Mouse (Mus musculus) hindbrain, embryonic 13.5 days (tissue): ENCODE measurements at regions not wholly inside any gene's neighbourhood (a gene's known extent, or its start where the extent isn't known, plus 50 kb on each side); places are given as distances from the start of the nearest gene placed in this dataset.
A peak's percentile ranks its signal among the peaks of the same experiment; 100 is the strongest.

ENCODE experiments used
- ATAC-seq: fragments of 200-750 bp; cut with Nextera tagmentation; 2 replicates; pipeline ENCODE4 v1.8.0; 2017; ENCODE audit warnings: moderate TSS enrichment; ENCODE audit not compliant: low FRiP score
- H3K27ac ChIP-seq: fragments of 300-500 bp; sonication (generic); 2 replicates; pipeline ENCODE4 v1.5.1; 2015; ENCODE audit warnings: inconsistent platforms, mild to moderate bottlenecking, moderate library complexity
- H3K27me3 ChIP-seq: fragments of 300-500 bp; sonication (generic); 2 replicates; pipeline ENCODE4 v1.6.1; 2015; ENCODE audit warnings: mild to moderate bottlenecking, inconsistent platforms
- H3K36me3 ChIP-seq: fragments of 300-500 bp; sonication (generic); 2 replicates; pipeline ENCODE4 v1.6.1; 2015; ENCODE audit warnings: mild to moderate bottlenecking, inconsistent platforms
- H3K4me1 ChIP-seq: fragments of 300-500 bp; sonication (generic); replicated peaks from 2 replicates; pipeline ENCODE4 v1.6.1; 2015; ENCODE audit warnings: inconsistent platforms
- H3K4me2 ChIP-seq: fragments of 300-500 bp; sonication (generic); 2 replicates; pipeline ENCODE4 v1.6.1; 2015; ENCODE audit warnings: inconsistent platforms, mild to moderate bottlenecking, moderate library complexity
- H3K4me3 ChIP-seq: fragments of 300-500 bp; sonication (generic); 2 replicates; pipeline ENCODE4 v1.5.1; 2015; ENCODE audit warnings: mild to moderate bottlenecking, inconsistent platforms
- H3K9ac ChIP-seq: fragments of 300-500 bp; sonication (generic); 2 replicates; pipeline ENCODE4 v1.6.1; 2015; ENCODE audit warnings: mild to moderate bottlenecking, inconsistent platforms
- H3K9me3 ChIP-seq: fragments of 300-500 bp; sonication (generic); 2 replicates; pipeline ENCODE4 v1.6.1; 2016; ENCODE audit warnings: inconsistent platforms
- WGBS: fragments of 180-500 bp; shearing (Covaris S2); methylation state at CpG from one replicate; pipeline ENCODE4 v1.1.7; 2015; 5-methylcytosine and 5-hydroxymethylcytosine counted together

DNA sequence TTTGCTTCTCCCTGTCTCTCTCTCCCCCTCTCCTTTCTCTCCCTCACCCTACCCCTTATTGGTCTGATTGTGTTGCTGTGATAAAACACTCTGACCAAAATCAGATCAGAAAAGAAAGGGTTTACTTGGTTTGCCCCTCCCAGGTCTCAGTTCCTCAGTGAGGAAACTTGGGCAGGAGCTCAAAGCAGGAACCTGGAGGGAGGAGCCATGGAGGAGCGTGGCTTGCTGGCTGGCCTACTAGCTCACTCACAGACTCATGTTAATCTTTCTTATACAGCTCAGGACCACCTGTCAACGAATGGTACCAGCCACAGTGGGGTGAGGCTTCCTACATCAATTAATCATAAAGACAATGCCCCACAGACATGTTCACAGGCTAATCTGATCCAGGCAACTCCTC lies 339.4 kb downstream of the Fam49a start:
- Histone ChIP-seq H3K4me3 (no peak overlapping the region), H3K27ac (no peak overlapping the region), H3K27me3 (no peaks in the 10 kb centered on the region), H3K36me3 (no peaks in the 10 kb centered on the region), H3K9ac (no peak overlapping the region), H3K9me3 (no peaks in the 10 kb centered on the region), H3K4me1 (no peaks in the 10 kb centered on the region), H3K4me2 (no peak overlapping the region)
- 32% methylated on average over 2 of the region's 2 CpGs for WGBS
- no peak for ATAC-seq

DNA sequence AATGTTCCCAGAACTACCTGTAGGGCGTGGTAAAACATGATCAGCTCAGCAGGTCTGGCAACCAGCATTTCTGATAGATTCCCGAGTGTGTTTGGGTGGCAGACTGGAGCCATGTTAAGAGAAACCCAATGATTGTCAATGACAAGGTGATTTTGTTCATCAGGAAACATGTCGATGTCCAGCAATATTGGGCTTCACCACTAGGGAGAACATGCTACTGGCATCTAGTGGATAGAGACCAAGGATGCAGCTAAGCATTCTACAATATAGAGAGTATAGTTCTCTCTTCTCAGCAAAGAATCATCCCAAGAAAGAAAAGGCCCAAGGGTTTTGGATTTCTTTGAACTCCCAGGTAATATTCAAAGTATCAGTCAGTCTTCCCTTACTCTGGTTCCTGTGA lies 333.5 kb downstream of the Fam49a start:
- H3K27ac ChIP-seq: no peak overlapping the region
- WGBS: 93% methylated on average over 3 of the region's 3 CpGs
- no peak overlapping the region for H3K4me2 ChIP-seq
- no peaks in the 10 kb centered on the region for H3K36me3 ChIP-seq
- no peaks in the 10 kb centered on the region for H3K9me3 ChIP-seq
- H3K4me3 ChIP-seq: no peak overlapping the region
- no peak for ATAC-seq
- no peak overlapping the region for H3K9ac ChIP-seq
- H3K27me3 ChIP-seq: no peaks in the 10 kb centered on the region
- H3K4me1 ChIP-seq: peaks cover 19% of the 10 kb centered on the region

DNA sequence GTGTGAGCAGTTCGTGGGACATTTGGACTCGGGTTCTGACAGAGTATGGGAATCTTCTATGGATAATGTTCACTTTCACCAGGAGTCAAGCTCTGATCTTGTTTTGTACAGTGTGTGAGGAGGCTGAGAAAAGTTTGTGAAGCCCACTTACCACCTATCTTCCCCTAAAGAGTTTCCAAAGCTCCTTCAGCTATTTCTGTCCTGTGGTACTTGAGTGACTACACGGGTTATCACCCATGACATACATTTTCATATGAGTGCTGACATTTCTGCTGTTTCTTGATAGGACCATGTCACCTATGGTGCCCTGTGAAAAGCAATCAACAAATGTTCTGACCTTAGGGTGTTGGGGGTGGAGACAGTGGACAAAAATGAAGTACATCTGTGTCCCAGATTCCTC lies 332.6 kb downstream of the Fam49a start:
- Histone ChIP-seq H3K4me1 (peaks cover 19% of the 10 kb centered on the region), H3K4me3 (no peak overlapping the region), H3K4me2 (no peak overlapping the region), H3K27ac (no peak overlapping the region), H3K27me3 (no peaks in the 10 kb centered on the region), H3K9ac (no peak overlapping the region), H3K36me3 (no peaks in the 10 kb centered on the region), H3K9me3 (no peaks in the 10 kb centered on the region)
- 97% methylated on average over 3 of the region's 3 CpGs for WGBS
- ATAC-seq: no peak

DNA sequence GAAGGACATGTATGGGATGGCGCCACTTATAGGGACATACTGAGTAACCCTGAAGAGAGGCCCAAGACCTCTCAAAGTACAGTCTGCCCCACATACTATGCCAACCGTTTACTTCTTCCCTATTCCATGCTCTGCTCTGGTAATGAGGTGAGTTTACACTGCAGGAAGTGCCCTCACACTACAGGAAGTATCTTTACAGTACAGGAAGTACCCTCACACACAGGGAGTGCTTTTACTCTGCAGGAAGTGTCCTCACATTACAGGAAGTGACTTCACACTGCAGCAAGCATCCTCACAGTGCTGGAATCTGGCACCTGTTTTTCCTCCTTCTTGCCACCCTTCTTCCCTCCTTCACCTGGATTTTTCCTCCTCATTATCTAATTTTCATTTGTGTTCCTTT lies 331.4 kb downstream of the Fam49a start:
- no peak for ATAC-seq
- H3K27me3 ChIP-seq: no peaks in the 10 kb centered on the region
- H3K4me3 ChIP-seq: no peak overlapping the region
- no peak overlapping the region for H3K27ac ChIP-seq
- no peak overlapping the region for H3K9ac ChIP-seq
- no peaks in the 10 kb centered on the region for H3K36me3 ChIP-seq
- no peak overlapping the region for H3K4me2 ChIP-seq
- H3K4me1 ChIP-seq: peaks cover 19% of the 10 kb centered on the region
- WGBS: 95% methylated on average over 2 of the region's 2 CpGs
- H3K9me3 ChIP-seq: no peaks in the 10 kb centered on the region

DNA sequence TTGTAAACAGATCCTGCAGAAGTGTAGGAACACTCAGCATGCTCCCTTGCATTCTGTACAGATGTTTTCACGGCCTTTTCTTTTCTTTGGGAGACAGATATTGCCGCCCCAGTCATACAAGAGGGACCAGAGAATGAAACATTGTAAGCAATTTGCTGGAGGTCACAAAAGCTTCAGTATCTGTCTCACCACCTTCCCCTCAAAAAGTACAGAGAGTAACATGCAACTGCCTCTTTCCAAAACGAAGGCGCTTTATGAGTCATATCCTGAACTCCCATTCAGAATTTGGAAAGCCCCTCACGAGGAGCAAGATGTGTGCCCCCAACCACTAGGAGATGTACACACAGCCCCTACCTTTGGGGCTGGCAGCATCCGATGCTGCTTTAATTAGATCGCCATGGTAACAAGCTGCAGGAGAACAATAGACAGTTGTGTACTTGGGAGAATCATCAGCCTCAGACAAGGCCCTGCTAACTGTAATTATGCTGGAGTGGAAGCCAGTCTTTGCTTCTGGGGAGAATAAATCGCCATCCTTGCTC lies 328.9 kb downstream of the Fam49a start:
- Histone ChIP-seq H3K4me3 (no peak overlapping the region), H3K36me3 (no peaks in the 10 kb centered on the region), H3K9ac (no peak overlapping the region), H3K4me2 (0 out of 2 replicates have a peak overlapping the region, but pooled peaks have one; percentile 4), H3K27me3 (no peaks in the 10 kb centered on the region), H3K27ac (peak overlapping the region; percentile 88), H3K9me3 (no peaks in the 10 kb centered on the region), H3K4me1 (peaks cover 19% of the 10 kb centered on the region)
- ATAC-seq: peak; percentile 95
- 45% methylated on average over 8 of the region's 8 CpGs for WGBS

DNA sequence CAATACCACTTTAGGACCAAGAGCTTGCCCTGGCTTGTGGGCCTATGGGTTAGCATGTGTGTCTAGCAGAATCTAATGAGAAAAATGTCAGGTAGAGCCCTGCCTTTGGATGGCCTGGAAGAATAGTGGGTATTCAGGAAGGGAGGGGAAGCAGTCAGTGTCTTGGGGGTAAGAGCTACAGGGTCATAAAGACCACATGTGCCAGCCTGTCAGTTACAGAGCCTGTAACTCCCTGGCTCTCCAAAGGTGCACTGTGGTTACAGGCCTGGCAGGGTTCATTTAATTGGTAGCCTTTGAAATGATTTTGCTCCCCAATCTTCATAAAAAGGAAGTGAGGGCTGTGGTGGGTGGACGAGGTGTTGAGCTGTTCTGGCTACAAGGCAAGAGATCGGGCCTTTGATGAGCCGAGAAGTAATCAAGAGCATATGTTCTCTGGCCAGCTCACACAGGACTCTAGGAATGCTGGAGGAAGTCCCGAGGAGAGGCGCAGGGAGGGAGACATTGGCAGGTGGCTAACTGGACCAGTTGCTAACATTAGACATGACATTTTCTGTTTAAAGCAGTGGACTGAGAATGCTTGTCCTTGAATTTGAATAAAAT lies 326.9 kb downstream of the Fam49a start:
- no peak overlapping the region for H3K27ac ChIP-seq
- H3K27me3 ChIP-seq: no peaks in the 10 kb centered on the region
- WGBS: 86% methylated on average over 5 of the region's 5 CpGs
- no peak overlapping the region for H3K9ac ChIP-seq
- ATAC-seq: no peak
- no peaks in the 10 kb centered on the region for H3K36me3 ChIP-seq
- H3K4me3 ChIP-seq: no peak overlapping the region
- no peak overlapping the region for H3K4me2 ChIP-seq
- no peaks in the 10 kb centered on the region for H3K9me3 ChIP-seq
- H3K4me1 ChIP-seq: peaks cover 19% of the 10 kb centered on the region

DNA sequence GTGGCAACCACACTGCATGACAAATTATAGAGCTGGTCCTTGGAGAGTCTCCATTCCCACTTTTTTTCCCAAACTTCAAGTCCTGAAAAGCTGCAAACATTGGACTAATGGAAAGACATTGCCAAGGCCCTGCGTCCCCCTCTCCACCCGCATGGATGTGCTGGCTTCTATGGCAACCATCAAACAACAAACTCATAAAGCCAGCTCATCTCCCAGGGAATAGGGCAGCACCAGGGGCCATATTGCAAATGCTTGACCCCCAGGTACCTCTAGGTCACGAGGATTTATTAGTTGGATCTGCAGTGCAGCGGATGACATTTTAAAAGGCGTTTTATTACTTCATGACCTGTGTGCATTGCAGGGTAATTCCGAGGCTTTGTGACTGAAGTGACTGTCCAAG lies 324.5 kb downstream of the Fam49a start:
- no peaks in the 10 kb centered on the region for H3K36me3 ChIP-seq
- H3K4me1 ChIP-seq: peaks cover 14% of the 10 kb centered on the region
- no peak for ATAC-seq
- no peak overlapping the region for H3K9ac ChIP-seq
- no peak overlapping the region for H3K4me2 ChIP-seq
- H3K27ac ChIP-seq: no peak overlapping the region
- no peaks in the 10 kb centered on the region for H3K9me3 ChIP-seq
- 77% methylated on average over 6 of the region's 6 CpGs for WGBS
- no peak overlapping the region for H3K4me3 ChIP-seq
- H3K27me3 ChIP-seq: no peaks in the 10 kb centered on the region

DNA sequence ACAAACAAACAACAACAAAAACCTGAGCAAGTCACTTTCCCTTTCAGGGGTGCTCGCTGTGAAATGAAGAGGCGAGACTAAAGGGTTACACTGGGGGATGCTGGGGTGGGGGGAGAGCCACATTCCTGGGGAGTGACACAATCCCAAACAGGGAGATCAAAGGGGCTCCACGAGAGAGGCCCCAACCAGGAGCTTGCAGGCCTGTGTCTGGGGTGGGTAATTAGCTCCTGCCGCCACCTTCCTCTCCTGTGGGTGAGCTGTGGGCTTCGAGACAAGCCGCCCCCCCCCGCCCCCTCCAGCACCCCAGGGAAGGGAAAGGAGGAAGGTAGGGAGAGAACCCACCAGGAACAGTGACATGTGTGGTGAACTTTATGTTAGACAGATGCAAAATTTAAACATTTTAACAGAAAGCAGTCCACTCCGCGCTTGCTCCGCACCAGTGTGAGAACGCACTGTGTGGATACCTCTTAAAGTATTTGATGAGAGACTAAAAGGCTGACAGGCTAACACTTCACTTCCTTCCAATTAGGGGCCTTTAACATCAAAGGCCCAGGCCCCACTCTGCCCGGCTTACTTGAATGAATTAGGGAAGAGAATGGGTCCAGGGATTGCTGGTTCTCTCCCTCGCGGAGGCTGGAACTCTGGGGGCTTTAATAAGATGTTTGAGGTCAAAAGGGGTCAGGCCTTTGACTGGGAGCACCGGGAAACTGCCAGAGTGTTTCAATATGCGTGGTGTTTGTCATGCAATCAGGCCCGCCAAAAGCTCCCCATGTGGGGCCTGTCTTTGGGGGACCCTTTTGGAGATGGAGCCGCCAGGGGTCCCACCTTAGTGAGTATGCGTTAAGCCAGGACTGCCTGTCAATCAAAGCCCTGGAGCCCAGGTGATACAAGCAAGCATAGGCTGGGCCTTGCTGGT lies 319.6 kb downstream of the Fam49a start:
- peak; percentile 65 for ATAC-seq
- no peak overlapping the region for H3K4me2 ChIP-seq
- H3K27me3 ChIP-seq: no peaks in the 10 kb centered on the region
- H3K9me3 ChIP-seq: no peaks in the 10 kb centered on the region
- no peak overlapping the region for H3K9ac ChIP-seq
- no peak overlapping the region for H3K4me3 ChIP-seq
- 7% methylated on average over 19 of the region's 19 CpGs for WGBS
- no peak overlapping the region for H3K27ac ChIP-seq
- H3K36me3 ChIP-seq: no peaks in the 10 kb centered on the region
- H3K4me1 ChIP-seq: peaks cover 33% of the 10 kb centered on the region

DNA sequence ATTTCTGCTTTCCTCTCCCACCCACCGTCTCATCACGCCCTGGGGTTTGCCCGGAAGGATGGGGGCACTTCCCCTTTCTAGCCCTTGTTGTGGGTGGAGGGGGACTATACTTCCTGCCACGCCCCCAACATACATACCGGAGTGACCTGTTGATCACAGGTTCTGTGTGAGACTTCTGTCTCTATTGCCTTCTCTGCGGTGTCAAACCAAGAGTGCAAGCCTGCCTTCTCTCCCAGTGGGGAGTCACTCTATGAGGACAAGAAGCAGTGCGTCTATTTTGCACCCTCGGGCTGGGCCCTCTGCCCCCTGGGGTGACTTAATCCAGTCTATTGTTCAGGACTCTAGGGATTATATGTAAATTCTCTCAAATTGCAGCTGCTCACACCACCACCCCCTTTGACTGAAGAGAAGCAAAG lies 318.8 kb downstream of the Fam49a start:
- H3K9ac ChIP-seq: no peak overlapping the region
- 10% methylated on average over 8 of the region's 8 CpGs for whole genome bisulfite sequencing
- H3K36me3 ChIP-seq: no peaks in the 10 kb centered on the region
- no peak overlapping the region for H3K4me2 ChIP-seq
- peaks cover 33% of the 10 kb centered on the region for H3K4me1 ChIP-seq
- H3K27ac ChIP-seq: no peak overlapping the region
- ATAC-seq: no peak
- H3K4me3 ChIP-seq: no peak overlapping the region
- no peaks in the 10 kb centered on the region for H3K9me3 ChIP-seq
- H3K27me3 ChIP-seq: no peaks in the 10 kb centered on the region

DNA sequence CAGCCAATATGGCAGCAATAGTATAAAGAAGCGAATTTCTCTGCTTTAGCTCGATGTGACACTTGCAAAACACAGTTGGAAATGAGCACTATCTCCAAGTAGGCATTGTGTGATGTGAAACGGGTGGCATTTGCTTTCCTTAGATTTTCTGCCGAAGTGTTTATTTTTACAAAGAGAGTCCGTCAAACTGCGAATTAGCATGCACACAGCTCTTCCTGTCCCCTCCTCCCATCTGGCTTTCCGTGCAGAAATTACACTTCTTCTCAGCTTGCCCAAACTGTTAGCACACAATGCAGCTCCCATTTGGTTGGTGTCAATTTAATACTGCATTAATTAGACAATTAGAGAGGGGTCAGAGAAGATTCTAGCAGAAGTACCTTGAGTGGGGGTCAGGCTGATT lies 316.3 kb downstream of the Fam49a start:
- ATAC-seq: no peak
- H3K36me3 ChIP-seq: no peaks in the 10 kb centered on the region
- whole genome bisulfite sequencing: 66% methylated on average over 7 of the region's 7 CpGs
- no peak overlapping the region for H3K4me3 ChIP-seq
- no peak overlapping the region for H3K4me2 ChIP-seq
- peaks cover 33% of the 10 kb centered on the region for H3K4me1 ChIP-seq
- H3K9ac ChIP-seq: no peak overlapping the region
- no peaks in the 10 kb centered on the region for H3K9me3 ChIP-seq
- no peak overlapping the region for H3K27ac ChIP-seq
- no peaks in the 10 kb centered on the region for H3K27me3 ChIP-seq

DNA sequence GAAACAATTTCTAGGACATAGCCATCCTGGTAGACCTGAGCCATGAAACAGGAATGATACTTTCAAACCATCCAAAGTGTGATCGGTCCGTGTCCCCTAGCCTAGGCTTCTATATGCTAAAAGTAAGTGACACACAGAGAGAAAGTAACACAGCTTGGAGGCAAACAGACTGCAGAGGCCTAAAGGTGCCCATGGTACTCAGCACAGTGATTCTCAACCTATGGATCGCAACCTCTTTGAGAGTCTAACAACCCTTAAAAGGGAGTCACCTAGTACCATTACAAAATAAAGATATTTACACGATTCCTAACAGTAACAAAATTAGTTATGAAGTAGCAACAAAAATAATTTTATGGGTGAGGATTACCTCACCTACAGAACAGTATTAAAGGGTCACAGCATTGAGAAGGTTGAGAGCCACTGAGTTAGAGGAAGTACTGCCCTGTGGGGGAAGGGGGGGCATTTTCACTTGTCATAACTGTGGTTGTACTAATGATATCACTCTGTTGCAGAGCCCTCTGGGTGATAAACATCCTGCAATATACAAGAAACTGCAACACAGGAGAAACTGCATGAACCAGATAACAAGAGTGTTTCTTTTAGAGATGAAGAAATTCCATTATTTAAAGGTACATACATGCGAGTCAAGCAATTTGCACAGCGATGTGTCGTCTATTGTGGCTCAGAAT lies 308.8 kb downstream of the Fam49a start:
- no peaks in the 10 kb centered on the region for H3K36me3 ChIP-seq
- 94% methylated on average over 7 of the region's 7 CpGs for WGBS
- H3K4me1 ChIP-seq: no peaks in the 10 kb centered on the region
- ATAC-seq: no peak
- H3K4me3 ChIP-seq: no peak overlapping the region
- no peak overlapping the region for H3K4me2 ChIP-seq
- H3K9ac ChIP-seq: no peak overlapping the region
- no peak overlapping the region for H3K27ac ChIP-seq
- no peaks in the 10 kb centered on the region for H3K27me3 ChIP-seq
- H3K9me3 ChIP-seq: no peaks in the 10 kb centered on the region

DNA sequence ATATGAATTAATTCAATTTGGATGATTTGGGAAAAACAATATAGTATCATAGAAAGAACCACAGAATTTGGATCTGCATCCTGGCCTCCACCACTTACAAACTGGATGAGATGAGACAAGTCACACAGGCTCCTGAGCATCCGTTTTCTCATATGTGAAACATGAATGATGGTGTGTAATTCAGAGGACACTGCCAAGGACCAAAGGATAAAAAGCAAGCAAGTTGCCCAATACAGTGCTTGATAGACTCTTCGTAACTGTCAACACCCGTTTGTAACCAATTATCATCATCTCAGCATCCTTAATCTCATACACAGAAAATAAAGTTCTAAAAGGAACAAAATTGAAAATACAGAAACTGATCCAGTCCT lies 305.8 kb downstream of the Fam49a start:
- H3K36me3 ChIP-seq: no peaks in the 10 kb centered on the region
- ATAC-seq: no peak
- H3K4me1 ChIP-seq: no peaks in the 10 kb centered on the region
- no peak overlapping the region for H3K4me3 ChIP-seq
- no peak overlapping the region for H3K27ac ChIP-seq
- H3K27me3 ChIP-seq: no peaks in the 10 kb centered on the region
- H3K9ac ChIP-seq: no peak overlapping the region
- 91% methylated on average over 3 of the region's 3 CpGs for WGBS
- H3K4me2 ChIP-seq: no peak overlapping the region
- no peaks in the 10 kb centered on the region for H3K9me3 ChIP-seq
